Mouse (Mus musculus) myocyte (in vitro differentiated cells): Measurements from ENCODE around the gene Iqcb1. TPM values are rescaled to one million over a fixed set of nuclear protein-coding genes. Genes with fewer than 3 reads are reported as not detected.

ENCODE experiments used
- H3K27me3 ChIP-seq: one replicate; pipeline ENCODE4 v1.6.1; 2011; ENCODE audit not compliant: control insufficient read depth, insufficient read depth, insufficient read length
- H3K36me3 ChIP-seq: one replicate; pipeline ENCODE4 v1.6.1; 2011; ENCODE audit not compliant: control insufficient read depth, insufficient read depth
- H3K4me2 ChIP-seq: one replicate; pipeline ENCODE4 v1.6.1; 2011; ENCODE audit warnings: low read depth, control low read depth
- H3K4me3 ChIP-seq: one replicate; pipeline ENCODE4 v1.5.1; 2011; ENCODE audit warnings: mild to moderate bottlenecking, control low read depth, moderate library complexity
- H3K79me2 ChIP-seq: one replicate; pipeline ENCODE4 v1.6.1; 2011; ENCODE audit not compliant: control insufficient read depth, insufficient read depth
- H3ac ChIP-seq: one replicate; pipeline ENCODE4 v1.6.1; 2011; ENCODE audit not compliant: control insufficient read depth, insufficient read length
- CEBPB ChIP-seq: IDR thresholded peaks from 2 replicates; pipeline ENCODE4 v1.6.1; 2011; ENCODE audit warnings: mild to moderate bottlenecking, moderate library complexity; ENCODE audit not compliant: poor library complexity, insufficient read depth, severe bottlenecking
- E2F4 ChIP-seq: IDR thresholded peaks from one replicate; pipeline ENCODE4 v1.6.1; 2011; ENCODE audit warnings: mild to moderate bottlenecking, control low read depth, moderate library complexity; ENCODE audit not compliant: insufficient read depth
- MAX ChIP-seq: IDR thresholded peaks from one replicate; pipeline ENCODE4 v1.6.1; 2011; ENCODE audit warnings: low read depth, mild to moderate bottlenecking, control low read depth
- MYOD1 ChIP-seq, 3 experiments: IDR thresholded peaks; one replicate each; pipeline ENCODE4 v1.6.1; 2011; ENCODE audit warnings: control low read depth in 2 of 3, low read depth in 2 of 3, mild to moderate bottlenecking in 2 of 3, moderate library complexity in 1 of 3; ENCODE audit not compliant: insufficient read length in 2 of 3, control insufficient read depth in 1 of 3
- MYOG ChIP-seq, 3 experiments: IDR thresholded peaks; one replicate each; pipeline ENCODE4 v1.6.1; 2011; ENCODE audit warnings: control low read depth in 2 of 3, low read depth in 2 of 3, mild to moderate bottlenecking in 2 of 3; ENCODE audit not compliant: insufficient read length in 2 of 3, control insufficient read depth in 1 of 3, insufficient read depth in 1 of 3
- POLR2A ChIP-seq: IDR thresholded peaks from one replicate; pipeline ENCODE4 v1.6.1; 2011; ENCODE audit warnings: low read depth, mild to moderate bottlenecking, control low read depth, moderate library complexity; ENCODE audit not compliant: insufficient read length
- POLR2AphosphoS2 ChIP-seq: IDR thresholded peaks from one replicate; pipeline ENCODE4 v1.6.1; 2011; ENCODE audit warnings: low read depth, control low read depth; ENCODE audit not compliant: insufficient read length
- REST ChIP-seq: IDR thresholded peaks from one replicate; pipeline ENCODE4 v1.6.1; 2011; ENCODE audit warnings: mild to moderate bottlenecking, control low read depth, moderate library complexity; ENCODE audit not compliant: insufficient read depth, insufficient read length
- SRF ChIP-seq: IDR thresholded peaks from one replicate; pipeline ENCODE4 v1.6.1; 2011; ENCODE audit warnings: low read depth; ENCODE audit not compliant: control insufficient read depth, insufficient read length
- TCF12 ChIP-seq: IDR thresholded peaks from one replicate; pipeline ENCODE4 v1.6.1; 2011; ENCODE audit warnings: mild to moderate bottlenecking, control low read depth; ENCODE audit not compliant: poor library complexity, insufficient read depth, severe bottlenecking
- TCF3 ChIP-seq: IDR thresholded peaks from one replicate; pipeline ENCODE4 v1.6.1; 2011; ENCODE audit warnings: low read depth, control low read depth; ENCODE audit not compliant: insufficient read length
- USF1 ChIP-seq: IDR thresholded peaks from one replicate; pipeline ENCODE4 v1.6.1; 2011; ENCODE audit warnings: low read depth, mild to moderate bottlenecking, control low read depth, moderate library complexity
- polyA plus RNA-seq: library from polyadenylated mRNA; unstranded; fragments of >200 nt; fragmentation: generic; extraction: Trizol; gene quantifications from one replicate; pipeline ENCODE4 v1.2.1, GENCODE M21; 2012; ENCODE audit warnings: missing spikeins

Iqcb1 gene
- polyA plus RNA-seq, 1 experiment, result 3.2 TPM

DNA sequence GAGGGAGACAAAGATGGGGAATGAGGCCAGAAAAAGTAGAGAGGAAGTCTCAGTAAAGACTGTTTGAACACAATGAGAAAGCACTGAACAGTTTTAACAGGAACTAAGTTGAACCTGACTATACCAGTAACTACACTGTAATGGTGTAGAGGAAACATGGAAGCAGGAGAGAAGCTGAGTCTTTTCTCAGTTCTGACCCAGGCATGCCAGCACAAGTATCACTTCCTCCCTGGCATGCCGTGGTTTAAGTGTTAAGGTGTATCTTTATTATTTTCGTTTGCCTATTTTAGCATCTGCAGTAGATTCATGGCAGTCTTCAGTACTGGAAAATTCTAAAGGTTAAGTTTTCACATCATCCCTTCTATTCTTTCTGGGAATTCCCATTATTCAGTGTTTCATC lies 33.2 kb upstream of the Iqcb1 start:
- no peak overlapping the region for H3K4me3 ChIP-seq
- H3K79me2 ChIP-seq, result no peaks in the 10 kb centered on the region
- no peak overlapping the region for H3K4me2 ChIP-seq
- H3ac ChIP-seq, result no peak overlapping the region
- no peaks in the 10 kb centered on the region for H3K36me3 ChIP-seq
- no peaks in the 10 kb centered on the region for H3K27me3 ChIP-seq
- TF ChIP-seq E2F4, result no peak
- TF ChIP-seq CEBPB, result no peak
- TF ChIP-seq POLR2AphosphoS2, result no peak
- TF ChIP-seq SRF, result no peak
- no peak for TF ChIP-seq USF1
- no peak for TF ChIP-seq TCF3
- TF ChIP-seq MYOG (IDR thresholded peaks at IDR 0.05; ENCODE audit: control insufficient read depth in 1 of 3, insufficient read depth in 1 of 3, insufficient read length in 2 of 3, low read depth in 2 of 3), result no peak
- TF ChIP-seq REST, result no peak
- TF ChIP-seq POLR2A, result no peak
- TF ChIP-seq MYOD1 (IDR thresholded peaks at IDR 0.05; ENCODE audit: control insufficient read depth in 1 of 3, insufficient read length in 2 of 3, low read depth in 2 of 3), result no peak
- TF ChIP-seq TCF12, result no peak
- no peak for TF ChIP-seq MAX

DNA sequence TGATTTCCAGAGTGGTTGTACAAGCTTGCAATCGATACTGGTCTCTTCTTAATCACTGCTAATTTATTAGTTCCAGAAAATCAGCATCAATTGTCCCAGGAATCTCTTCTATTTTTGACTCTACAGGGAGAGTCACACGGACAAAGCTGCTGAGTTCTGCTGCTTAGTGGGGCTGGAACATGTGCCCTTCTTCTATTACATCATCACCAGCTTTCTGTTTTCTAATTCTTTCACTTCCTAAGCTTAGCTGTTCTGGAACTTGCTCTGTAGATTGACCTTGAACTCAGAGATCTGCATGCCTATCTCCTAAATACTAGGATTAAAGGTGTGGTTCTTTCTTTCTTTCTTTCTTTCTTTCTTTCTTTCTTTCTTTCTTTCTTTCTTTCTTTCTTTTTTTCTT lies 29.9 kb upstream of the Iqcb1 start:
- Histone ChIP-seq H3ac (no peak overlapping the region), H3K36me3 (no peaks in the 10 kb centered on the region), H3K79me2 (no peaks in the 10 kb centered on the region), H3K27me3 (no peaks in the 10 kb centered on the region), H3K4me2 (no peak overlapping the region), H3K4me3 (no peak overlapping the region)
- TF ChIP-seq REST, result no peak
- TF ChIP-seq POLR2AphosphoS2, result no peak
- no peak for TF ChIP-seq POLR2A
- TF ChIP-seq E2F4, result no peak
- no peak for TF ChIP-seq SRF
- no peak for TF ChIP-seq MAX
- no peak for TF ChIP-seq MYOG (IDR thresholded peaks at IDR 0.05; ENCODE audit: control insufficient read depth in 1 of 3, insufficient read depth in 1 of 3, insufficient read length in 2 of 3, low read depth in 2 of 3)
- no peak for TF ChIP-seq MYOD1 (IDR thresholded peaks at IDR 0.05; ENCODE audit: control insufficient read depth in 1 of 3, insufficient read length in 2 of 3, low read depth in 2 of 3)
- TF ChIP-seq USF1, result no peak
- TF ChIP-seq TCF12, result no peak
- TF ChIP-seq TCF3, result no peak
- TF ChIP-seq CEBPB, result no peak

DNA sequence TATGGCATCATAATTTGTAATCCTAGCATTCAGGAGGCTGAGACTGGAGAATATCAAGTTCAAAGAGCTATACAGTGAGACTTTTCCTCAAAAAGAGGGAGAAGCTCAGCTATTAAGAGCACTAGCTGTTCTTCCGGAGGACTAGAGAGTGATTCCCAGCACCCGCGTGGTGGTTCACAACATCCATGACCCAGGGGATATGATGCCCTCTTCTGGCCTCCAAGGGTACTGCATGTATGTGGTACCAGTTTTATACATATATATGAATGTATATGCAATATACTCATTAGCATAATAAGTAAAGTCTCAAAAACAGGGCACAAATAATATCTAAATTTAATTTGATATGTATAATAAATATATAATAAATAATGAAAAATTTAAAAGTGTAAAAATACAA lies 25.8 kb upstream of the Iqcb1 start:
- H3K4me3 ChIP-seq, result no peak overlapping the region
- no peak overlapping the region for H3ac ChIP-seq
- no peaks in the 10 kb centered on the region for H3K27me3 ChIP-seq
- H3K79me2 ChIP-seq, result no peaks in the 10 kb centered on the region
- no peak overlapping the region for H3K4me2 ChIP-seq
- TF ChIP-seq TCF3 (no peak), TCF12 (no peak), POLR2A (no peak), SRF (no peak), MYOG (IDR thresholded peaks at IDR 0.05; ENCODE audit: control insufficient read depth in 1 of 3, insufficient read depth in 1 of 3, insufficient read length in 2 of 3, low read depth in 2 of 3) (no peak), USF1 (no peak), MYOD1 (IDR thresholded peaks at IDR 0.05; ENCODE audit: control insufficient read depth in 1 of 3, insufficient read length in 2 of 3, low read depth in 2 of 3) (no peak), CEBPB (no peak), POLR2AphosphoS2 (no peak)
- no peaks in the 10 kb centered on the region for H3K36me3 ChIP-seq

DNA sequence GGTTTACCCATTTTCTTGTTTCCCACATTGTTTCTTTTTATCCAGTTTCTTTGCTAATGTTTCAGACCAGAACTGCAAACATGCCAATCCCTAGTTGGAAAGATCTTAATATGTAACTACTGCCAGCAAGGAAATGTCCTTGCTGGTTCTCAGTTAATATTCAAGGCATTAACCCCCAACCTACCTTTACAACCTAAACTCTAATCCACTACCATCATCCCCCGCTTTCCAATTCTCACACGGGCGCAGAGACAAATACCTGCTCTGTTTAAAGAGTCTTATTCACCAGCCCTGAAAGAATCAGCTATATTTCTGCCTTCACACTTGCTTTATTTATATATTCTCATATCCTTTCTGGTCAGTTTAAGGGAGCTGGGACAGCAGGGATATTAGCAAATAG lies 19.6 kb upstream of the Iqcb1 start:
- Histone ChIP-seq H3K4me3 (no peak overlapping the region), H3K79me2 (no peaks in the 10 kb centered on the region), H3ac (no peak overlapping the region), H3K27me3 (no peaks in the 10 kb centered on the region), H3K4me2 (no peak overlapping the region), H3K36me3 (no peaks in the 10 kb centered on the region)
- TF ChIP-seq SRF (no peak), E2F4 (no peak), MYOG (IDR thresholded peaks at IDR 0.05; ENCODE audit: control insufficient read depth in 1 of 3, insufficient read depth in 1 of 3, insufficient read length in 2 of 3, low read depth in 2 of 3) (no peak), MYOD1 (IDR thresholded peaks at IDR 0.05; ENCODE audit: control insufficient read depth in 1 of 3, insufficient read length in 2 of 3, low read depth in 2 of 3) (no peak), USF1 (no peak), REST (no peak), POLR2AphosphoS2 (no peak), TCF12 (no peak), TCF3 (no peak), POLR2A (no peak), CEBPB (no peak), MAX (no peak)

DNA sequence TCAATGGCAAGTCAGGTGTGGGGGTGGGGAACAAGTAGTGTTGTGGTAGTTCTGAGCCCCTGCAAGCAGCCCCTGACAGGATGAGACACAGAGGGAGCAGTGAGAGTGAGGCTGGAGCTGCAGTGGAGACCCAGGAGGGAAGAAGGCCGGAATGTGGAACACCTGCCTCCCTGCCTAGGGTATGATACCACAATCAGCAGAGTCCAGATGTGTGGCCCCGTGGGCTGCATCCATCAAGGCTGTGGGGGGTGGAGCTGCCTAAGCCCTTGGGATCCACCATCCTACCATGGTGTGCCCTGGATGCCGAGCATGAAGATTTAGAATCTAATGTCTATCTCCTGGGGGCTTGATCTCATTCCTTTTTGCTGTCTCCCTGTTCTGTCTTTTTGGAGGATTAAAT lies 14.5 kb upstream of the Iqcb1 start:
- Histone ChIP-seq H3K27me3 (no peaks in the 10 kb centered on the region), H3K4me2 (no peak overlapping the region), H3K4me3 (no peak overlapping the region), H3K79me2 (no peaks in the 10 kb centered on the region), H3K36me3 (no peaks in the 10 kb centered on the region), H3ac (no peak overlapping the region)
- TF ChIP-seq REST (no peak), CEBPB (no peak), TCF12 (no peak), SRF (no peak), USF1 (no peak), MYOG (IDR thresholded peaks at IDR 0.05; ENCODE audit: control insufficient read depth in 1 of 3, insufficient read depth in 1 of 3, insufficient read length in 2 of 3, low read depth in 2 of 3) (no peak), MYOD1 (IDR thresholded peaks at IDR 0.05; ENCODE audit: control insufficient read depth in 1 of 3, insufficient read length in 2 of 3, low read depth in 2 of 3) (no peak), MAX (no peak), POLR2A (no peak), TCF3 (no peak), POLR2AphosphoS2 (no peak), E2F4 (no peak)
